Mouse (Mus musculus) c-Kit-positive CD71-positive TER-119-positive erythroid progenitor cells, embryonic 14.5 days (primary cell): ENCODE data around the gene Ccdc121.
"Not testable (repeated sequence)": the region's sequence is repeated elsewhere in the genome, so short reads cannot be mapped to it uniquely, and the experiment has no call there.

ENCODE experiments used
- DNase-seq: peaks from one replicate; pipeline ENCODE4 v3.0.0-alpha.2; 2013; ENCODE audit warnings: low spot score

Gene Ccdc121

GRCm38 (mm10) chr1:181510855-181511254 is 396 bp downstream of the Ccdc121 start:
- DNase-seq = not testable (repeated sequence)

- DNase-seq = no peak
Measured at GRCm38 (mm10) chr1:181505367-181505766, 5.9 kb downstream of the Ccdc121 start.

- DNase-seq = no peak
Measured at GRCm38 (mm10) chr1:181503471-181503870, 7.8 kb downstream of the Ccdc121 start.

- DNase-seq = no peak
Measured at GRCm38 (mm10) chr1:181484696-181485095, 26.6 kb downstream of the Ccdc121 start.

GRCm38 (mm10) chr1:181476557-181476956 is 34.7 kb downstream of the Ccdc121 start:
- DNase-seq = no peak

- DNase-seq = no peak
Measured at GRCm38 (mm10) chr1:181476141-181476540, 35.1 kb downstream of the Ccdc121 start.

DNA sequence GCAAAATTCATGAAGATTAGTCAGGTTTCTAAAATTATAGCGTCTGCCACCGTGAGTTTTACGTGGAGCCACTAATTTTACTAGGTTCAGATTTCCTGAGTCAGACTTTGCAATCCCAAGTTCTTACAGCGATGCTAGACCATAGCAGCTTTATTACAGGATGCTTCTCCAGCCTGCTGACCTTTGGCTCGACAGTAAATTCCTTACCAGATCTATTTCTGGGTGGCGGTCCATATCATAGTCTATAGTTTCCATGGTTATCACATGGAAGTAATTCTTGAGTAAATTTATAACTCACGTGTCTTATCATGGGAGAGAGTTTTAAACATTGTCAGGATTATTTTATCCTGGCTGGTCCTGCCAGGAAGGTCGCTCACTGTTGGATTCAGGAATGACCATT is 41.8 kb downstream of the Ccdc121 start:
- DNase-seq = no peak

DNA sequence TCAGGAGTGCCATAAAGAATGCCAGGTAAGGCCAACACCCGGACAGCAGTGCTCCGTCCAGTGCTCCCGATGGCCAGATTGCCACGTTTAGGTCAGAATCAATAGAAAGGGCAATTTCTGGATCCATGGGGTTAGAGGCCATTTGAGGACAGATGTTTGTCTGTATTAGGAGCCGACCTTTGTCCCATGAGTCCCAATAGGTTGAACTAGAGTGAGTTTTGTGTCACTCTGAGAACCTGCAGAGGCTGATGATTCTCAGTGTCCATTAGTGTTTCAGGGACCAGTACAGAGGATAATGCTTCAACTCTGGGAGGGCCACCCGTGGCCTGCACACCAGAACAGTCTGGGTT is 44.0 kb downstream of the Ccdc121 start:
- DNase-seq = no peak

GRCm38 (mm10) chr1:181466601-181467320 is 44.5 kb downstream of the Ccdc121 start:
- DNase-seq = no peak

- no peak for DNase-seq
Measured at GRCm38 (mm10) chr1:181466040-181466439, 45.2 kb downstream of the Ccdc121 start.

DNA sequence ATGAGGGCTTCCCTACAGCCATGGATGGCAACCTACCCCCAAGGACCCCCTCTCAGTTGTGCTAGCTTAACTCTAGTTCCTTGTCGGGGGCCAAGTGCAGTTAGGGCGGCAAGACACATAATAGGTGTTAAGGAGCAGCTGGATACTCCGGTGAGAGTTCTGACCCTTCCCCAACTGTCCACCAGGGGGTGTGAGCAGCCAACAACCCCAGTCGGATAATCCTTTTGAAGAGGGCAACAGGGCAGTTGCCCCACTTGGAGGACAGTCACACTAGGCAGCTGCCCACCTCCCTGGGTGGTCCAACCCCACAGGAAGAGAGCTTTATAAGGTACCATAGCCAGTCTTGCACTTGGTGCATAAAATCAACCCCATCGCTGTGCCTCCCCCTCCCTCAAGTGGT is 46.2 kb downstream of the Ccdc121 start:
- peak; percentile 29 for DNase-seq

DNA sequence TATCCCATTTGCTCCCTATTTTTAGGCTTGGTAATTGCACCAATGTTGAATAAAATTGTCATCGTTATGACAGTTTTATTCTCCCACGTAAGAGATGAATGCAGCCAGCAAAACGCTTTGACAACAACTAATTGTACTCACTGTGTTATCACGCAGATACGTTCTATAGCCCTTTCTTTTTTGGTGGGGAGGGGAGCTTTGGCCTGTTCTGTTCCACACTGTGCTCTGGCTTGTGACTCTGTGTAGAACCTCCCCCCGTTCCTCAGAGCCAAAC is 48.4 kb downstream of the Ccdc121 start:
- no peak for DNase-seq

GRCm38 (mm10) chr1:181462051-181462905 is 49.0 kb downstream of the Ccdc121 start:
- no peak for DNase-seq

DNA sequence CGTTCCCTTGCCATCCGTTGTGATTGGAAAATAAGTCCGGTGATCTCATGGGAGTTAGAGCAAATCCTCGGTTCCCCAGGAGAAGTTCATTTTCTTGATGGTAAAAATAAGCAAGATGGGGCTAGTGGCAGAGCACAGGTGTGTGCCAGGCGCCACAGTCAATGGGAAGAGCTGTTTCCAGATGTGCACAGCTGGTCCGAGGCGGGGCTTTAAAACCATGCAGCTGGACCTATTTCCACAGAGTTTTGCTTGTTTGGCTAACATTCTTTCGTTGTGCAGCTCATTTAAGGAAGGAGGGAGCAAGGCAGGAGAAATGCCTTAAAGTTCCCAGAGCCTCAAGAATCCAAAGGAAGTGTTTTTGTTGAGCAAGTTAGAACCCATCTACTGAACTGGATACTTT is 49.8 kb downstream of the Ccdc121 start:
- no peak for DNase-seq

- DNase-seq = no peak
Measured at GRCm38 (mm10) chr1:181460283-181460682, 51.0 kb downstream of the Ccdc121 start.
